Mouse (Mus musculus) CH12.LX (cell line): ENCODE measurements around the gene Rpl12. TPM values are rescaled to one million over a fixed set of nuclear protein-coding genes. Genes with fewer than 3 reads are reported as not detected.

Source experiments
- DNase-seq: peaks from one replicate; pipeline ENCODE4 v3.0.0-alpha.2; 2013; ENCODE audit errors: extremely low read depth
- H3K27ac ChIP-seq: 2 replicates; pipeline ENCODE4 v1.5.1; 2012; ENCODE audit warnings: low read depth, mild to moderate bottlenecking, control low read depth, moderate library complexity; ENCODE audit not compliant: insufficient read depth
- H3K27me3 ChIP-seq: replicated peaks from 2 replicates; pipeline ENCODE3; 2012; ENCODE audit warnings: inconsistent platforms
- H3K36me3 ChIP-seq, 2 experiments: replicated peaks in 1 of 2; 2 replicates each; pipeline versions ENCODE3 to v1.6.1; 2012; ENCODE audit warnings: inconsistent platforms in 1 of 2, low read length in 1 of 2, mild to moderate bottlenecking in 1 of 2, mixed read lengths in 1 of 2, moderate library complexity in 1 of 2; ENCODE audit not compliant: control insufficient read depth in 1 of 2, insufficient read depth in 1 of 2
- H3K4me1 ChIP-seq, 2 experiments: 2 replicates each; pipeline ENCODE4 v1.6.1; 2012; ENCODE audit warnings: inconsistent platforms in 1 of 2, moderate library complexity in 1 of 2; ENCODE audit not compliant: insufficient read depth in 2 of 2, control insufficient read depth in 1 of 2
- H3K4me2 ChIP-seq: 2 replicates; pipeline ENCODE4 v1.6.1; 2012; ENCODE audit warnings: low read depth, mild to moderate bottlenecking, control low read depth; ENCODE audit not compliant: poor library complexity, insufficient read depth, severe bottlenecking
- H3K4me3 ChIP-seq, 3 experiments: fragments of 150-350 bp in 1 of 3; sonication (generic) in 1 of 3; replicated peaks in 1 of 3; 2 replicates each; pipeline versions ENCODE3 to v1.5.1; 2011 to 2012; ENCODE audit warnings: low read depth in 2 of 3, low read length in 2 of 3, mild to moderate bottlenecking in 2 of 3, moderate library complexity in 2 of 3, control low read depth in 1 of 3, improper control_type of control experiment in 1 of 3, inconsistent platforms in 1 of 3, mixed read lengths in 1 of 3; ENCODE audit not compliant: poor library complexity in 1 of 3
- H3K79me2 ChIP-seq: replicated peaks from 2 replicates; pipeline ENCODE4 v1.6.1; 2012; ENCODE audit warnings: mild to moderate bottlenecking, moderate library complexity; ENCODE audit not compliant: control insufficient read depth, poor library complexity, insufficient read depth, severe bottlenecking; ENCODE audit errors: extremely low read depth
- H3K9ac ChIP-seq: 2 replicates; pipeline ENCODE4 v1.6.1; 2012; ENCODE audit warnings: low read depth, mild to moderate bottlenecking, control low read depth, moderate library complexity; ENCODE audit not compliant: insufficient read depth
- H3K9me3 ChIP-seq: replicated peaks from 2 replicates; pipeline ENCODE3; 2012; ENCODE audit warnings: low read length, inconsistent platforms, mixed read lengths
- BHLHE40 ChIP-seq: IDR thresholded peaks from 2 replicates; pipeline ENCODE4 v1.6.1; 2011; ENCODE audit warnings: mild to moderate bottlenecking, low read depth, low read length, improper control_type of control experiment
- E2F4 ChIP-seq: IDR thresholded peaks from 2 replicates; pipeline ENCODE4 v1.6.1; 2011; ENCODE audit warnings: low read depth, low read length, improper control_type of control experiment; ENCODE audit not compliant: insufficient replicate concordance
- ELF1 ChIP-seq: IDR thresholded peaks from 2 replicates; pipeline ENCODE4 v1.6.1; 2014; ENCODE audit warnings: low read depth, mild to moderate bottlenecking, inconsistent platforms, low read length, improper control_type of control experiment
- ETS1 ChIP-seq: conservative IDR thresholded peaks from 2 replicates; pipeline ENCODE4 v1.6.1; 2012; ENCODE audit warnings: low read depth, mild to moderate bottlenecking, inconsistent platforms, low read length, improper control_type of control experiment, moderate library complexity
- IRF4 ChIP-seq: IDR thresholded peaks from 2 replicates; pipeline ENCODE4 v1.6.1; 2014; ENCODE audit warnings: low read depth, mild to moderate bottlenecking, inconsistent platforms, low read length, improper control_type of control experiment
- JUN ChIP-seq: IDR thresholded peaks from 2 replicates; pipeline ENCODE4 v1.6.1; 2011; ENCODE audit warnings: low read depth, mild to moderate bottlenecking, low read length, improper control_type of control experiment, moderate library complexity; ENCODE audit not compliant: insufficient read depth
- JUND ChIP-seq: conservative IDR thresholded peaks from 2 replicates; pipeline ENCODE4 v1.6.1; 2011; ENCODE audit warnings: low read depth, low read length, improper control_type of control experiment
- KAT2A ChIP-seq: IDR thresholded peaks from 2 replicates; pipeline ENCODE4 v1.6.1; 2012; ENCODE audit warnings: low read length, improper control_type of control experiment, inconsistent platforms; ENCODE audit not compliant: insufficient replicate concordance
- MAFK ChIP-seq: IDR thresholded peaks from 2 replicates; pipeline ENCODE4 v1.6.1; 2011; ENCODE audit warnings: low read length, improper control_type of control experiment; ENCODE audit not compliant: insufficient replicate concordance
- MAX ChIP-seq: IDR thresholded peaks from 2 replicates; pipeline ENCODE4 v1.6.1; 2011; ENCODE audit warnings: low read length, improper control_type of control experiment
- MAZ ChIP-seq: IDR thresholded peaks from 2 replicates; pipeline ENCODE4 v1.6.1; 2012; ENCODE audit warnings: low read depth, mild to moderate bottlenecking, inconsistent platforms, low read length, improper control_type of control experiment, moderate library complexity
- MYC ChIP-seq: IDR thresholded peaks from 2 replicates; pipeline ENCODE4 v1.6.1; 2011; ENCODE audit warnings: low read depth, mild to moderate bottlenecking, improper control_type of control experiment, low read length
- NELFE ChIP-seq: IDR thresholded peaks from 2 replicates; pipeline ENCODE4 v1.6.1; 2011; ENCODE audit warnings: low read depth, low read length, improper control_type of control experiment
- NRF1 ChIP-seq: IDR thresholded peaks from 2 replicates; pipeline ENCODE4 v1.6.1; 2014; ENCODE audit warnings: low read depth, mild to moderate bottlenecking, inconsistent platforms, low read length, improper control_type of control experiment, moderate library complexity
- PAX5 ChIP-seq: IDR thresholded peaks from 2 replicates; pipeline ENCODE4 v1.6.1; 2012; ENCODE audit warnings: low read length, inconsistent platforms, mixed read lengths
- RAD21 ChIP-seq: IDR thresholded peaks from 2 replicates; pipeline ENCODE4 v1.6.1; 2011; ENCODE audit warnings: low read depth, mild to moderate bottlenecking, low read length, improper control_type of control experiment, moderate library complexity
- SMC3 ChIP-seq: IDR thresholded peaks from 2 replicates; pipeline ENCODE4 v1.6.1; 2011; ENCODE audit warnings: low read depth, low read length, improper control_type of control experiment
- TBP ChIP-seq: conservative IDR thresholded peaks from 2 replicates; pipeline ENCODE4 v1.6.1; 2011; ENCODE audit warnings: low read depth, low read length, improper control_type of control experiment
- UBTF ChIP-seq: IDR thresholded peaks from 2 replicates; pipeline ENCODE4 v1.6.1; 2012; ENCODE audit warnings: low read depth, mild to moderate bottlenecking, inconsistent platforms, low read length, improper control_type of control experiment, moderate library complexity
- USF1 ChIP-seq: IDR thresholded peaks from 2 replicates; pipeline ENCODE4 v1.6.1; 2014; ENCODE audit warnings: low read depth, mild to moderate bottlenecking, inconsistent platforms, low read length, improper control_type of control experiment
- ZC3H11A ChIP-seq: IDR thresholded peaks from 2 replicates; pipeline ENCODE4 v1.6.1; 2012; ENCODE audit warnings: low read depth, mild to moderate bottlenecking, inconsistent platforms, low read length, improper control_type of control experiment
- ZKSCAN1 ChIP-seq: IDR thresholded peaks from 2 replicates; pipeline ENCODE4 v1.6.1; 2012; ENCODE audit warnings: low read depth, inconsistent platforms, low read length, improper control_type of control experiment, borderline replicate concordance
- ZMIZ1 ChIP-seq: IDR thresholded peaks from 2 replicates; pipeline ENCODE4 v1.6.1; 2012; ENCODE audit warnings: low read depth, mild to moderate bottlenecking, inconsistent platforms, low read length, improper control_type of control experiment
- ZNF384 ChIP-seq: IDR thresholded peaks from 2 replicates; pipeline ENCODE4 v1.6.1; 2012; ENCODE audit warnings: low read depth, low read length, improper control_type of control experiment, inconsistent platforms
- dilution Hi-C: fragments of 300-500 bp; cut with MboI; formaldehyde crosslinking; loops from 2 replicates; pipeline ENCODE4 v1.14.3; 2020; ENCODE audit warnings: low sequenced_read_pairs; ENCODE audit not compliant: extremely low pct_unique_long_range_greater_than_20kb, extremely low pct_ligation_motif_present
- in situ Hi-C: fragments of 300-500 bp; cut with MboI; formaldehyde crosslinking; loops from 3 replicates; pipeline ENCODE4 v1.14.3; 2019; ENCODE audit warnings: low sequenced_read_pairs, low pct_ligation_motif_present, low pct_unique_long_range_greater_than_20kb, mixed read lengths
- polyA plus RNA-seq: library from polyadenylated mRNA; unstranded; fragments of >175 nt; gene quantifications from 2 replicates; pipeline ENCODE4 v1.2.1, GENCODE M21; 2012; ENCODE audit warnings: low read depth; ENCODE audit not compliant: insufficient read length
- total RNA-seq, 2 experiments: library from RNA; depleted of rRNA; stranded (reverse); fragments of 300-350 nt in 1 of 2; fragments of >200 nt in 1 of 2; gene quantifications; 2 replicates each; pipeline ENCODE4 v1.2.3; 2012 to 2014

The Rpl12 gene
- total and polyA plus RNA-seq, 3 experiments, result 87.8 to 2,528 (median 1,298) TPM

DNA sequence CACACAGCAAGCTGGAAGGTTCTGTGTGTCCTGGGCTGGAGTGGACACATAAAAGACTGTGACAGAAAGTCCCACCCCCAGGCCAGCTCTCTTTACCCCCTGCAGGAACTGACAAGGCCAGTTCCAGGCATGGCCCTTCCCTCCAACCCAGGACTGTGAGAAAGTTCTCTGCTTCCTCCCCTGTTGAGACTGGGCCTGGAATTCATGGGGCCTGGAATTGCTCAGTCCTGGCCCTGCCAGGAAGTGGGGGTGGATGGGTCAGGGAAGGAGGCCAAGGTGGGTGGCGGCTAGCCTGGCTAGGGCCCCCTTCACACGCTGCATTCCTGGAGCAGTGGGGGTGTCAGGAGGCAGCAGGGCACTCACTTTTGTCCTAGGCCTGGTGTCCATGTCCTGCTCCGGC lies 46.5 kb upstream of the Rpl12 start:
- TF ChIP-seq ZC3H11A, result no peak
- no peak for TF ChIP-seq PAX5
- TF ChIP-seq MYC, result no peak
- no peak for TF ChIP-seq ETS1
- no peak for TF ChIP-seq SMC3
- no peak for TF ChIP-seq ZNF384
- TF ChIP-seq USF1, result no peak
- no peak for TF ChIP-seq IRF4
- TF ChIP-seq JUND, result no peak
- TF ChIP-seq MAX, result no peak
- no peak for TF ChIP-seq NELFE
- no peak for TF ChIP-seq TBP
- no peak for TF ChIP-seq NRF1
- no peak for TF ChIP-seq JUN
- TF ChIP-seq ZKSCAN1, result no peak
- TF ChIP-seq ZMIZ1, result no peak
- TF ChIP-seq, all 38 proteins: peak for 0
- dilution Hi-C loops (no loop called here), in situ Hi-C loops (loop anchor here (5.0 kb wide), 1 partner anchor 38 kb away; the partner anchor contains the start of gene Fam129b)
- no peak overlapping the region for H3K27ac ChIP-seq
- H3K27me3 ChIP-seq, result peaks cover 8% of the 10 kb centered on the region
- no peak for DNase-seq
- H3K4me2 ChIP-seq, result no peak overlapping the region
- no peaks in the 10 kb centered on the region for H3K36me3 ChIP-seq
- no peaks in the 10 kb centered on the region for H3K79me2 ChIP-seq
- no peak overlapping the region for H3K4me3 ChIP-seq
- no peak overlapping the region for H3K9ac ChIP-seq
- no peaks in the 10 kb centered on the region for H3K9me3 ChIP-seq
- peaks cover 3 to 10% of the 10 kb centered on the region in 2 experiments; a peak in 2 of 4 replicates for H3K4me1 ChIP-seq

DNA sequence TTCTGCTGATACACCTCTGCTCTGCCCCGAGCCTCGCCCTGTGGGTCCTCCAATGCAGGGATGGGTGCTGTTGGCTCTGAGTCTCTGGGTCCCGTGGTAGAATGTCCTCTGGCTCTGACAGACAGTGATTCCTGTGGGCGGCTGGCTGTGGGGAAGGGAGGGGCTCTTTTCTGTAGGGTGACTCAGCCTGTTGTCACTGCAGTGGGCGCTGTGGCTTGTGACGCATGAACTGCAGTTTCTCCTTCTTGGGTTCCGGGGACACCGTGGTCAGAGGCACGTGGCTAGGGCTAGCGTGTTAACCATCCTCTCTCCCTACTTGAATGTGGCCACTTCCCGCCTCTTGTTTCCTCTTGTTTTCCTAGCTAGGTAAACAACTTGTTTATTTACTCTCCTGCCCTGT lies 43.8 kb upstream of the Rpl12 start:
- TF ChIP-seq ETS1, result peak; percentile 48
- no peak for TF ChIP-seq RAD21
- TF ChIP-seq UBTF, result no peak
- TF ChIP-seq NRF1, result no peak
- no peak for TF ChIP-seq PAX5
- TF ChIP-seq KAT2A, result no peak
- no peak for TF ChIP-seq ZNF384
- no peak for TF ChIP-seq MYC
- peak; percentile 74 for TF ChIP-seq BHLHE40
- no peak for TF ChIP-seq NELFE
- TF ChIP-seq MAZ, result no peak
- no peak for TF ChIP-seq ELF1
- no peak for TF ChIP-seq JUN
- no peak for TF ChIP-seq MAFK
- TF ChIP-seq E2F4, result no peak
- peak; percentile 48 for DNase-seq
- Histone ChIP-seq H3K79me2 (no peaks in the 10 kb centered on the region), H3K9me3 (no peaks in the 10 kb centered on the region), H3K4me1 (peaks cover 3 to 10% of the 10 kb centered on the region in 2 experiments; a peak in 2 of 4 replicates), H3K27ac (no peak overlapping the region), H3K36me3 (no peaks in the 10 kb centered on the region), H3K4me3 (no peak overlapping the region), H3K4me2 (no peak overlapping the region), H3K27me3 (peaks cover 7% of the 10 kb centered on the region), H3K9ac (no peak overlapping the region)
- in situ Hi-C loops, result no loop called here
- dilution Hi-C loops, result no loop called here
